Mouse (Mus musculus) small intestine, adult 2 months (tissue): ENCODE results near the gene Ccdc34.

Source experiments
- CTCF ChIP-seq: fragments of 200-500 bp; IDR thresholded peaks from 2 replicates; pipeline ENCODE4 v1.5.1; 2012; ENCODE audit warnings: low read depth, mild to moderate bottlenecking, control low read depth, inconsistent platforms, low read length, moderate library complexity, mixed read lengths; ENCODE audit not compliant: insufficient replicate concordance, insufficient read length; ENCODE audit errors: extremely low read depth
- POLR2A ChIP-seq: fragments of 200-500 bp; IDR thresholded peaks from 2 replicates; pipeline ENCODE4 v1.6.1; 2012; ENCODE audit warnings: low read depth, mild to moderate bottlenecking, control low read depth, inconsistent platforms, low read length, moderate library complexity

DNA sequence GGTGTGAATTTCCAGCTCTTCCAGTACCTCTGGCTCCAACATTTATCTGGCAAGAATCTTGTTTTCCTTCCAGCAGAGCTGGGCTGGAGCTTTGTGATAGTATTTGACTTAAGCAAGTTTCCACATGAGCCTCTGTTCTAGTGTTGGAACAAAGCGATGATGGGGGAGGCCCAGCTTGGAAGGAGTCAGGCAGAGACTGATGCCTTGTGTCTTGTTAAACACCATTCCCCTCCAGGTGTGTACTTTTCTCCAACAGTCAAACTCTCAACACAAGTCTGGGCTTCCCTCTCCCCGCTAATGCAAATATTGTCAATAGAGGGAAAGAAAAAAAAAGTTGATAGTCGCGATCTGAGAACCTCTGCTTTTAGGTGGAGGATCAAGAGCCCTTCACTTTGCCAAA, 196.7 kb downstream of the Ccdc34 start:
- TF ChIP-seq POLR2A = no peak
- no peak for TF ChIP-seq CTCF
